Mouse (Mus musculus): ENCODE data around the gene Gab3. TPM values are rescaled to one million over a fixed set of nuclear protein-coding genes. Genes with fewer than 3 reads are reported as not detected.

Gab3 gene
- 16.1 TPM for polyA plus RNA-seq (2017; shearing (Covaris generic))

GRCm38 (mm10) chrX:75084774-75085508 lies at the start of gene Gab3:
Gab3 (minus strand) TSS chrX:75085458.

GRCm38 (mm10) chrX:75130467-75131160 lies 45.4 kb upstream of the Gab3 start, which contains the start of gene Mpp1:
Mpp1 (minus strand) TSS chrX:75131016.

GRCm38 (mm10) chrX:75095369-75096162 lies 10.3 kb upstream of the Gab3 start, which contains the start of gene Dkc1:
Dkc1 (plus strand) TSS chrX:75095854.

Other genes starting within 250 kb of the Gab3 start
- gene Gm5936, start 248.3 kb downstream of the Gab3 start, polyA plus RNA-seq (2017; shearing (Covaris generic)), result not detected
- 152 TPM for gene Dkc1, start 10.4 kb upstream of the Gab3 start, polyA plus RNA-seq (2017; shearing (Covaris generic))
- gene Mpp1, start 45.6 kb upstream of the Gab3 start, polyA plus RNA-seq (2017; shearing (Covaris generic)), result 150 TPM
- not detected for gene Smim9, start 78.3 kb upstream of the Gab3 start, polyA plus RNA-seq (2017; shearing (Covaris generic))

Measured in CD4-positive, CD25-positive, alpha-beta regulatory T cell, adult 9 weeks (primary cell).